Mouse (Mus musculus): ENCODE results near the gene Dtd1. TPM values are rescaled to one million over a fixed set of nuclear protein-coding genes. Genes with fewer than 3 reads are reported as not detected.
A peak's percentile ranks its signal among the peaks of the same experiment; 100 is the strongest.
"Not testable (repeated sequence)": the region's sequence is repeated elsewhere in the genome, so short reads cannot be mapped to it uniquely, and the experiment has no call there.

Gene Dtd1
- total RNA-seq (2021) = 10 to 100 TPM; 17.4 to 18.1 TPM
- long read RNA-seq, experiment 1, transcript Dtd1-201 (6 exons, 1,350 nt) = major isoform, 11 of 13 reads
- long read RNA-seq, experiment 1, partial matches to known transcripts = 0 of 13 reads
- long read RNA-seq, experiment 1, other reads (novel, unspliced or antisense) = 2 of 13 reads
- long read RNA-seq, experiment 2, transcript Dtd1-201 (6 exons, 1,350 nt) = major isoform, 33 of 40 reads
- long read RNA-seq, experiment 2, partial matches to known transcripts = 0 of 40 reads
- long read RNA-seq, experiment 2, other reads (novel, unspliced or antisense) = 7 of 40 reads

GRCm38 (mm10) chr2:144599831-144600687 lies at the start of gene Dtd1:
TSS of gene Dtd1 (plus strand) at chr2:144599897.
- DNase-seq (ENCODE audit: low spot score in 2 of 2) = peak; percentile 85 to 89

GRCm38 (mm10) chr2:144550529-144550928 lies 49.2 kb upstream of the Dtd1 start, which contains the start of gene Rbbp9:
TSS of gene Rbbp9 (minus strand) at chr2:144550869.
- peak; percentile 36 to 49 for DNase-seq (ENCODE audit: low spot score in 2 of 2)

GRCm38 (mm10) chr2:144553905-144554304 lies 45.8 kb upstream of the Dtd1 start:
- DNase-seq (ENCODE audit: low spot score in 2 of 2) = no peak

DNA sequence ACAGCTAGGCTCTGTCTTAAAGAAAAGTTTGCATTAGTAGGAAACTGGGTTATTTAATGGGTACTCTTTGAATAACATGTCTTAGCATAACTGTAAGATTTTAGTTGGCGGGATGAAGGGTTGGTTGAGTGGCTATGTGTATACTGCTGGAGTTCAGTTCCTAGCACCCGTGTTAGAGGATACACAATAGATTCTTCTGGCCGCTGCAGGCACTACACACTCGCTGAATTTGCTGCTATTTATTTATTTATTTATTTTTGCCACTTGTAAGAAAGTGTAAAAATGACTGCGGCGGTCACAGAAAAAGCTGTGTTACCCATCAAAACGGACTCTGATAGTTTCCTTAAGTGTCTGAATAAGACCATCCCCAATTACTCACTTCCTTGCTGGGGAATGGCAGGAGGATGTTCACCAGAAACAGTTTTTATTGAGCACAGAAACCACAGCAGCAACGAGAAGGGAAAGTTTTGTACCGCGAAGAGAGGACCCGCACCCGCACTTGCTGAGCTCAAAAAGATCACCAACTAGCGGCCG lies 44.3 kb upstream of the Dtd1 start:
- no peak for DNase-seq (ENCODE audit: low spot score in 2 of 2)

- DNase-seq (ENCODE audit: low spot score in 2 of 2) = peak; percentile 92 to 93
These were observed 43.7 kb upstream of the Dtd1 start, which contains the start of gene Sec23b for GRCm38 (mm10) chr2:144555820-144556552. TSS of gene Sec23b (plus strand) at chr2:144556229.

- DNase-seq (ENCODE audit: low spot score in 2 of 2) = no peak
These were observed 11.0 kb upstream of the Dtd1 start for GRCm38 (mm10) chr2:144588723-144589122.

GRCm38 (mm10) chr2:144593036-144593435 lies 6.7 kb upstream of the Dtd1 start:
- not testable (repeated sequence) for DNase-seq (ENCODE audit: low spot score in 2 of 2)

DNA sequence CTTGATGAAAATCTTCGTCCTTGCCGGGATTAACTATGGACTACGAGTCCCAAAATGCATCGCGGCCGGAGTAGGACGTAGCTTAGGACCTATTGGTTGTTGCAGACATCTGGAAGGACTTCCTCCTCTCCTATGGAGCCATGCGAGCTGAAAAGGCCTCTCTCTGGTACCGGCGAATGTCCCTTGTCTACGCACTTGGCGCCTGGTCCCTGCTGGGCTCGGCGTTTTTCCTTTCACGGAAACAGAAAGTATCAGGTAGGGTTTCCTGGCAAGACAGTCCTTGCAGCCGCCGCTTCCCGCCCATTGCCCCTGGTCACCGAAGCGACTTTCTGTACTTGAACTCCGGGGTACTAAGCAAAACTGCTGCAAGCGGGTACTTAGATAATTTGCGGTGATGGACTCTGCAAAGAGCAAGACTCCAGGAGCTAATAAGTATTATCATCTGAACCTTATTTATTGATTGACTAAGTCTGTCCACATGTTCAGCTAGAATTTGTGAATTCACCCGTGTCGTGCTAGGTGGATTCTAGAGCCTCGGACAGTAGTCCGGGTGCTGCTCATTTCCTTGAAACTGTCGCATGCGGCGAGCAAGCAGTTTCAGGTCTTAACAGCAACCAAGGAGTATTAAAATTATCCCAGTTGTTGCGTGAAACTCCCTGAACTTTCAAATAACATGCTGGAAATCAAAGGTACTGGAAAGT lies 5.6 kb upstream of the Dtd1 start, which contains the start of gene Smim26:
Smim26 (plus strand) TSS at position 104 of the 701 bp plus-strand sequence.
- peak; percentile 70 to 72 for DNase-seq (ENCODE audit: low spot score in 2 of 2)

- no peak for DNase-seq (ENCODE audit: low spot score in 2 of 2)
These were observed 1.7 kb upstream of the Dtd1 start for GRCm38 (mm10) chr2:144598006-144598405.

- DNase-seq (ENCODE audit: low spot score in 2 of 2) = no peak
These were observed 1.9 kb downstream of the Dtd1 start for GRCm38 (mm10) chr2:144601576-144601975.

DNA sequence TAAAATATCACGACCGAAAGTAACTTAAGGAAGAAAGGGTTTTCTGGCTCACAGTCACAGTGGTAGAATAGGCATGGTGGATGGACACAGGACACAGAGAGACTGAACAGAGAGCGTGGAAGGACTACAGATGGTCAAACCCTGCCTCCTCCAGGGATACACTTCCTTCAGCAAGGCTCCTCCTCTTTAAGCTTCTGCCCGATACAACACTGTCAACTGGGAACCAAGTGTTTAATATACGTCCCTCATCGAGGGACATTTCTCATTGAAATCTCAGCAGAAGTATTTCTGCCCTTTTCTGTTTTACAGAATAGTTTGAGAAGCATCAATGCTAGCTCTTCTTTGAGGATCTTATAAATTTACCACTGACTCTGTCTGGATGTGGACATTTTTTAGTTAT lies 14.3 kb downstream of the Dtd1 start:
- no peak for DNase-seq (ENCODE audit: low spot score in 2 of 2)

DNA sequence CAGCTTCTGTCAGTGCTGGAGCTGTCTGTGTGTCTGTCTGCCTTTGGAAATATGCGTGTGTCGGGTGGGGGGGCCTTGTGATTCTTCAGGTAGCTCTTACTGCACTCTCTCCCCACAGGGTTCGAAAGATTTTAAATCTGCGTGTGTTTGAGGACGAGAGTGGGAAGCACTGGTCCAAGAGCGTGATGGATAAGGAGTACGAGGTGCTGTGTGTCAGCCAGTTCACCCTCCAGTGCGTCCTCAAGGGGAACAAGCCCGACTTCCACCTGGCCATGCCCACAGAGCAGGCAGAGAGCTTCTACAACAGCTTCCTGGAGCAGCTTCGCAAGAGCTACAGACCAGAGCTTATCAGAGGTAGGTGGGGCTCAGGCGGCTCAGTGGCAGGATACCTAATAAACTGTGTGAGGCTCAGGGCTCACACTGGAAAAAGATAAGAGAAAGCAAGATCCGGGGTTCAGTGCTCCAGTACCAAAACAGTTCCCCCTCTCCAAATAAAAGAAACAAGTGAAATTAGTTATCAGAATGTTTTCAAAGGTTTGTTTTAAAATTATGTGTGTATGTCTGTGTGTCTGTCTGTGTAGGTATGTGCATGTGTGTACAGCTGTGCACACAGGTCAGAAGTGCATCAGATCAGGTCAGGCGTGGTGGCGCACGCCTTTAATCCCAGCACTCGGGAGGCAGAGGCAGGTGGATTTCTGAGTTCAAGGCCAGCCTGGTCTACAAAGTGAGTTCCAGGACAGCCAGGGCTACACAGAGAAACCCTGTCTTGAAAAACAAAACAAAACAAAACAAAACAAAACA lies 17.6 kb downstream of the Dtd1 start:
- DNase-seq (ENCODE audit: low spot score in 2 of 2) = no peak

GRCm38 (mm10) chr2:144621491-144621890 lies 21.8 kb downstream of the Dtd1 start:
- DNase-seq (ENCODE audit: low spot score in 2 of 2) = no peak

DNA sequence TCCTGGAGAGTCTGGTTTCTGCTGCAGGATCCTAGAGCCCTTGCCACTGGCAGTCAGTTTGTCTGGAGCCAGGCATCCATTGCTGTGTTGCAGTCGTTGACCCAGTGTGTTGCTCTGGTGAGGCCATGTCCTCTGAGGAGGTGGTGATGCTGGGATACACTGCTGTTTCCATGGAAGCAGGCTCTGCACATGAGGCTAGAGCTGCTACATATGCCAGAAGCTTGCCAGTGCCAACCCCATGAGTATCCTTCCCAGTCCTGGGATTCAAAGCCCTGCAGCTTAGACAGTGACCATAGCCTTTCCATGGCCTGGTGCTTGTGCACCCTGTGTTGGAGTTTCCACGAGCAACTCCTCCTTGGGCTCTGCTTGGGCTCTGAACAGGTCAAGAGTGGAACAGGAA lies 33.9 kb downstream of the Dtd1 start:
- DNase-seq (ENCODE audit: low spot score in 2 of 2) = no peak

DNA sequence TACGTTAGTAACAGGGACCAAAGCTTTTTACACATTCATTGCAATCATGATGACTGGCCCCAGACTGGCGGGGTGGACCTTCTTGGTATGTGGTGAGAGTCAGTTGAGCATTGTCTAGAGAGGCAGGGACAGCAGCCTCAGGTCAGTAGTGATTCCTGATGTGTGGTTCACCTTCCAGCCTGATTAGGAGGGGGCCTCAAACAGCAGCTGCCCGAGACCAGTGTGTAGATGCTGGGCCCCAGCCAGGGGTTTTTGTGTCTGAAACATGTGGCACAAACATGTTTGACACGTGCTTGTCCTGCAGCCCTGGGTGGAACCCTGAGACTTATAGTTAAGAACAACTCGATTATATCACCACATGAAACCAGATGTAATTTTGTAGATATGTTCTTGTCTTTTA lies 34.5 kb downstream of the Dtd1 start:
- DNase-seq (ENCODE audit: low spot score in 2 of 2) = no peak

DNA sequence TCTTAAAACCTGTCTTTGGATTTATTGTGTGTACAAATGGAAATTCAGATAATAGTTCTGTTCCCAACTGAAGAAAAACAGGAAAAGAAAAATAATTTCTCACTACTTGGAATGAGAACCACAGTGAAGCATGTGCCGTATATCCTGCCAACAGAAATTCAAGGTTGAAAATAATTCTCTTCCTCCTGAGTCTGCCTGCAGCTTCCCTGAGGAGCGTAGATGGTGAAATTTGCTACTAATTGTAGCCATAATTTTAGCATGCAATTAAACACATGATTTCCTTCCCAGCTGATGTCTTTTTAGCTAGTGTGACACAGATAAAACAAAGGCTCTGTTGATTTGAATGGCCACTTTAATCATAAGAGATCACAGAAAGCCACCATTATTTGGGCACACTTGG lies 35.0 kb downstream of the Dtd1 start:
- DNase-seq (ENCODE audit: low spot score in 2 of 2) = no peak

DNA sequence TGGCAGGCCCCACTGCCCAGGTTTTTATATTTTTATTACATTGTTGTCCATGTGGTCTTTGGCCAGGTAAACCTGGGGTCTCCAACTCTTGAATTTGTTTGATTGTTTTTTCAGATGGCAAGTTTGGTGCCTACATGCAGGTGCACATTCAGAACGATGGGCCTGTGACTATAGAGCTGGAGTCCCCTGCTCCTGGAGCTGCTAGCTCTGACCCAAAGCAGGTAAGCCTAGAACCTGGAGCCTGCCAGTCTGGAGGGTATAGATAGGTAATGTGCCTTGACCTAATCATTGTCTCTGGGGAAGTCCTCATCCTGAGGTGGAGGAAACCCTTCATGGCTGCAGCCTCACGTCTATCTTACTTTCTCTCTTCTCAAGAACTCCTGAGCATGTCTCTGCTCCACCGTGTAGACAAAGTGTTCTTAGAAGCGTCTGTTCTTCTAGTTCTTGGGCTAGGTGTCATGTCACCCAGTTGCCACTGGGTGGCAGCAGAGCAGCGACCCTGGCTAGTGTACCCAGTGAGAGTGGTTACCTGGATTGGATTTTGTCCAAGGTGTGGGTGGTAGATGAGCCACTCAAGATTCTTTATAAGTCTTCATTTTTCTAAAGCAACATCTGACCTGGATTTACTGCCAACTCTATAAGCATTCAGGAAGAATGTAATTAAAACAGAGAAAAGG lies 36.1 kb downstream of the Dtd1 start:
- DNase-seq (ENCODE audit: low spot score in 2 of 2) = peak; percentile 57 to 69

GRCm38 (mm10) chr2:144637204-144637603 lies 37.5 kb downstream of the Dtd1 start:
- DNase-seq (ENCODE audit: low spot score in 2 of 2) = no peak

All from adrenal gland, adult 18-20 months (tissue).